ENCODE assay signal across 16 mouse cellular contexts in the genomic region with DNA sequence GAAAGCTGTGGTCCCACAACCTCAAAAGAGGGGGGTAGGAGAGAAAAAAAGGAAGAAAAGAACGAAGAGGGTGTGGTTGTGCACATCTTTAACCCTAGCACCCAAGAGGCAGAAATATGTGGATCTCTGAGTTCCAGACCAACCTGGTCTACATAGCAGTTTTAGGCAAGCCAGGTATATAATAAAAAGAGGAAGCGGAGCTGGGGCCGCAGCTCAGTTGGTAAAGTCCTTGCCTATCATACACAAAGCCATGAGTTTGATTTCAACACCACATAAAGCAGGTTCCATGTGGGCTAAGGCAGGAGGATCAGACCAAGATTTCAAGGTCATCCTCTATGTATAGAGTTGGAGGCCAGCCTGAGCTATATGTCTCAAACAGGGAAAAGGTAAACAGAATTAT. TPM values are rescaled to one million over a fixed set of nuclear protein-coding genes. Genes with fewer than 3 reads are reported as not detected.
DNase-seq lines count a peak whose midpoint lies in the region; ATAC-seq and TF ChIP-seq lines count a peak whose summit lies in the region.
"Had no signal": no experiment of that assay in that cellular context is flagged by ENCODE, and none has a peak within 500 bp of the region (broad histone marks: within the 10 kb centered on the region; RNA-seq: fewer than 3 reads in every experiment).

No protein-coding gene starts in this region.

- H3K36me3 ChIP-seq in heart, embryonic 14.5 days (ENCODE audit: control insufficient read depth, insufficient read depth, low read length): no peaks in the 10 kb centered on the region
- H3K36me3 ChIP-seq in CH12.LX (replicated peaks in 1 of 2; ENCODE audit: control insufficient read depth in 1 of 2, insufficient read depth in 1 of 2, low read length in 1 of 2): peaks cover 0 to 34% of the 10 kb centered on the region in 2 experiments
- peaks cover 3% of the 10 kb centered on the region; the same call in 1 of the 2 replicates for H3K36me3 ChIP-seq in liver, embryonic 12.5 days
- H3K36me3 ChIP-seq in kidney, embryonic 16.5 days (ENCODE audit: insufficient read depth, low read length): no peaks in the 10 kb centered on the region
- H3K36me3 ChIP-seq: hindbrain, embryonic 15.5 days; midbrain, embryonic 15.5 days had no signal

- H3K4me1 ChIP-seq in heart, embryonic 14.5 days (ENCODE audit: control insufficient read depth in 2 of 2, insufficient read depth in 2 of 2, low read length in 2 of 2): peaks cover 16 to 40% of the 10 kb centered on the region in 2 experiments
- H3K4me1 ChIP-seq in CH12.LX (ENCODE audit: control insufficient read depth in 1 of 2, insufficient read depth in 2 of 2): peaks cover 21 to 62% of the 10 kb centered on the region in 2 experiments
- peaks cover 90% of the 10 kb centered on the region for H3K4me1 ChIP-seq in liver, embryonic 12.5 days
- peaks cover 8% of the 10 kb centered on the region; the same call in 1 of the 2 replicates for H3K4me1 ChIP-seq in kidney, embryonic 16.5 days (ENCODE audit: insufficient read depth, low read length)

- H3K27me3 ChIP-seq in heart, embryonic 14.5 days (ENCODE audit: control insufficient read depth, insufficient read depth, low read length): no peaks in the 10 kb centered on the region
- peaks cover under 1% of the 10 kb centered on the region for H3K27me3 ChIP-seq in CH12.LX (replicated peaks)
- H3K27me3 ChIP-seq in liver, embryonic 12.5 days (replicated peaks): peaks cover 4% of the 10 kb centered on the region; the same call in 1 of the 2 replicates
- peaks cover 3% of the 10 kb centered on the region; the same call in 1 of the 2 replicates for H3K27me3 ChIP-seq in kidney, embryonic 16.5 days (ENCODE audit: insufficient read depth, low read length)

- peak overlapping the region; percentile 80; the same call in 1 of the 2 replicates for H3K9ac ChIP-seq in heart, embryonic 14.5 days (ENCODE audit: low read length)
- peak overlapping the region; percentile 88; the same call in 1 of the 2 replicates for H3K9ac ChIP-seq in CH12.LX (ENCODE audit: insufficient read depth, low read depth)
- no peak overlapping the region for H3K9ac ChIP-seq in liver, embryonic 12.5 days
- H3K9ac ChIP-seq in kidney, embryonic 16.5 days (replicated peaks; ENCODE audit: low read length): no peak overlapping the region
- H3K9ac ChIP-seq: embryonic facial prominence, embryonic 13.5 days; hindbrain, embryonic 15.5 days; midbrain, embryonic 15.5 days had no signal

- TF ChIP-seq EP300 in CH12.LX (IDR thresholded peaks at IDR 0.05; ENCODE audit: low read length): no peak

- no peak overlapping the region for H3K4me3 ChIP-seq in heart, embryonic 14.5 days (ENCODE audit: control insufficient read depth in 1 of 2, insufficient read depth in 1 of 2, low read depth in 1 of 2, low read length in 2 of 2)
- H3K4me3 ChIP-seq in CH12.LX (replicated peaks in 1 of 3; ENCODE audit: low read depth in 2 of 3, low read length in 2 of 3, poor library complexity in 1 of 3): peak overlapping the region; percentile 67 to 97 (median 75)
- no peak overlapping the region for H3K4me3 ChIP-seq in liver, embryonic 12.5 days
- no peak overlapping the region for H3K4me3 ChIP-seq in kidney, embryonic 16.5 days (ENCODE audit: low read length)
- H3K4me3 ChIP-seq: embryonic facial prominence, embryonic 13.5 days; hindbrain, embryonic 15.5 days; limb, embryonic 10.5 days; midbrain, embryonic 15.5 days had no signal

- no peak for TF ChIP-seq POLR2A in CH12.LX (IDR thresholded peaks at IDR 0.05; ENCODE audit: low read depth, low read length)

- no peaks in the 10 kb centered on the region for H3K9me3 ChIP-seq in heart, embryonic 14.5 days (ENCODE audit: control insufficient read depth, low read length)
- H3K9me3 ChIP-seq in CH12.LX (replicated peaks; ENCODE audit: low read length): no peaks in the 10 kb centered on the region
- no peaks in the 10 kb centered on the region for H3K9me3 ChIP-seq in liver, embryonic 12.5 days (replicated peaks)
- no peaks in the 10 kb centered on the region for H3K9me3 ChIP-seq in kidney, embryonic 16.5 days (ENCODE audit: low read length)
- H3K9me3 ChIP-seq: embryonic facial prominence, embryonic 13.5 days; hindbrain, embryonic 15.5 days; limb, embryonic 10.5 days; midbrain, embryonic 15.5 days had no signal

- in situ Hi-C loops in CH12.LX (cut with MboI; ENCODE audit: low pct_ligation_motif_present, low pct_unique_long_range_greater_than_20kb, low sequenced_read_pairs): loop anchor here (10.0 kb wide), 1 partner anchor 75 kb away; no protein-coding TSS in a partner anchor

- no peak for TF ChIP-seq RAD21 in CH12.LX (IDR thresholded peaks at IDR 0.05; ENCODE audit: low read depth, low read length)

- no peak for ATAC-seq in heart, embryonic 14.5 days (ENCODE audit: insufficient number of reproducible peaks, insufficient read depth, low FRiP score, low read depth)
- ATAC-seq in liver, embryonic 12.5 days: no peak
- no peak for ATAC-seq in kidney, embryonic 16.5 days (ENCODE audit: low FRiP score, low TSS enrichment)
- ATAC-seq: midbrain, embryonic 15.5 days had no signal

- TF ChIP-seq CTCF in CH12.LX (conservative IDR thresholded peaks at IDR 0.05 in 1 of 2, IDR thresholded peaks at IDR 0.05 in 1 of 2; ENCODE audit: low read depth in 2 of 2, low read length in 2 of 2): no peak

- 0 out of 4 replicates have a peak overlapping the region, but pooled peaks of 1 of the 2 experiments have one; percentile 9 for H3K27ac ChIP-seq in heart, embryonic 14.5 days (replicated peaks in 1 of 2; ENCODE audit: control insufficient read depth in 1 of 2, insufficient read depth in 1 of 2, low read depth in 2 of 2, low read length in 2 of 2)
- no peak overlapping the region for H3K27ac ChIP-seq in CH12.LX (ENCODE audit: insufficient read depth, low read depth)
- H3K27ac ChIP-seq in liver, embryonic 12.5 days: no peak overlapping the region
- no peak overlapping the region for H3K27ac ChIP-seq in kidney, embryonic 16.5 days (ENCODE audit: low read length)
- H3K27ac ChIP-seq: embryonic facial prominence, embryonic 13.5 days; hindbrain, embryonic 15.5 days; limb, embryonic 10.5 days; midbrain, embryonic 15.5 days had no signal

- dilution Hi-C loops in CH12.LX (cut with MboI; ENCODE audit: extremely low pct_ligation_motif_present, extremely low pct_unique_long_range_greater_than_20kb, low sequenced_read_pairs): no loop called here

- peak overlapping the region; percentile 92 for H3K4me2 ChIP-seq in heart, embryonic 14.5 days (ENCODE audit: low read length)
- H3K4me2 ChIP-seq in CH12.LX (ENCODE audit: insufficient read depth, low read depth, poor library complexity, severe bottlenecking): peak overlapping the region; percentile 99
- peak overlapping the region; percentile 96; the same call in 1 of the 2 replicates for H3K4me2 ChIP-seq in liver, embryonic 12.5 days
- H3K4me2 ChIP-seq in kidney, embryonic 16.5 days (replicated peaks; ENCODE audit: low read depth, low read length): no peak overlapping the region
- H3K4me2 ChIP-seq: hindbrain, embryonic 15.5 days; midbrain, embryonic 15.5 days had no signal

- no peak for DNase-seq in heart, adult 18-20 months
- DNase-seq in 416B (ENCODE audit: low read depth) (peak; percentile 55), CH12.LX (ENCODE audit: extremely low read depth) (no peak)
- DNase-seq in adrenal gland, adult 2 months: no peak
- DNase-seq: cerebellum, adult 18-20 months; gastrocnemius, postnatal 36 days; kidney, adult 9 months; layer of hippocampus, postnatal 36 days; thymus, adult 18-20 months had no signal

- 83% methylated on average over 3 of the region's 3 CpGs for WGBS in heart, embryonic 14.5 days
- WGBS in liver, embryonic 12.5 days (ENCODE audit: insufficient replicate concordance): 46% methylated on average over 3 of the region's 3 CpGs
- 80% methylated on average over 3 of the region's 3 CpGs for WGBS in kidney, embryonic 16.5 days

- H3K79me2 ChIP-seq in CH12.LX (replicated peaks; ENCODE audit: control insufficient read depth, extremely low read depth, insufficient read depth, poor library complexity, severe bottlenecking): peaks cover 78% of the 10 kb centered on the region

TF ChIP-seq in CH12.LX, 34 proteins besides CTCF, POLR2A, EP300 and RAD21:
- TF ChIP-seq E2F4 (IDR thresholded peaks at IDR 0.05; ENCODE audit: insufficient replicate concordance, low read depth, low read length): no peak
- no peak for TF ChIP-seq KAT2A (IDR thresholded peaks at IDR 0.05; ENCODE audit: insufficient replicate concordance, low read length)
- TF ChIP-seq MXI1 (IDR thresholded peaks at IDR 0.05; ENCODE audit: low read depth, low read length): 0 out of 2 replicates have a peak, but pooled peaks have one; percentile 17
- no peak for TF ChIP-seq HCFC1 (IDR thresholded peaks at IDR 0.05; ENCODE audit: low read depth, low read length)
- TF ChIP-seq MEF2A (IDR thresholded peaks at IDR 0.05; ENCODE audit: borderline replicate concordance, low read depth, low read length): no peak
- no peak for TF ChIP-seq PAX5 (IDR thresholded peaks at IDR 0.05; ENCODE audit: low read length)
- no peak for TF ChIP-seq TCF12 (IDR thresholded peaks at IDR 0.05; ENCODE audit: low read depth, low read length)

RNA-seq across cellular contexts. Expression of gene Hk2, which starts 4.0 kb away (rescaled TPM):
- polyA plus RNA-seq in heart, embryonic 14.5 days (2014; fragmentation: Nextera tagmentation; extraction: Ambion mirVana): 31.0 and 38.0 TPM in 2 replicates
- 100 to 1,000 TPM; 338 to 357 TPM for total RNA-seq in heart, adult 18-20 months (2021)
- total RNA-seq in CH12.LX (2012; rRNA removed) (127 and 149 TPM in 2 replicates), CH12.LX (2014; rRNA removed) (56.0 and 64.2 TPM in 2 replicates)
- polyA plus RNA-seq in CH12.LX (2012; ENCODE audit: insufficient read length, low read depth): 68.4 and 75.3 TPM in 2 replicates
- 10.1 and 11.1 TPM in 2 replicates for polyA plus RNA-seq in liver, embryonic 12.5 days (2016; fragmentation: Nextera tagmentation; extraction: Ambion mirVana)
- 100 to 1,000 TPM in 1 of 2 experiments, 10 to 100 TPM in 1; 69.1 to 110 TPM for total RNA-seq in adrenal gland, adult 2 months (2021)
- 13.3 and 16.8 TPM in 2 replicates for polyA plus RNA-seq in adrenal gland, adult 2 months (2012; rRNA removed)
- polyA plus RNA-seq in kidney, embryonic 16.5 days (2015; fragmentation: Nextera tagmentation; extraction: Ambion mirVana): 16.2 and 16.3 TPM in 2 replicates

Comparison
In these comparisons a context has a peak if more than half of its experiments do, and no peak if none do; other contexts are left out.
1. H3K4me3 ChIP-seq: peak in CH12.LX (3 of 3); none in heart, embryonic 14.5 days (0 of 2), liver, embryonic 12.5 days (single experiment) and kidney, embryonic 16.5 days (single experiment).
2. H3K9ac ChIP-seq: peak in heart, embryonic 14.5 days (single experiment) and CH12.LX (single experiment); none in liver, embryonic 12.5 days (single experiment) and kidney, embryonic 16.5 days (single experiment).